Mouse (Mus musculus): Measurements from ENCODE around the gene Ccdc9b.
A peak's percentile ranks its signal among the peaks of the same experiment; 100 is the strongest.

Gene Ccdc9b

GRCm38 (mm10) chr2:118749341-118749884, 13.0 kb downstream of the Ccdc9b start:
- DNase-seq (ENCODE audit: low spot score in 2 of 2) = no peak

- no peak for DNase-seq (ENCODE audit: low spot score in 2 of 2)
These were observed 15.0 kb downstream of the Ccdc9b start for GRCm38 (mm10) chr2:118747301-118747960.

- DNase-seq (ENCODE audit: low spot score in 2 of 2) = no peak
These were observed 16.3 kb downstream of the Ccdc9b start for GRCm38 (mm10) chr2:118745915-118746901.

- DNase-seq (ENCODE audit: low spot score in 2 of 2) = peak; percentile 84 to 91
These were observed 17.1 kb downstream of the Ccdc9b start, which contains the start of gene Inafm2 for GRCm38 (mm10) chr2:118745232-118745884. TSS of gene Inafm2 (plus strand) at chr2:118745758.

- no peak for DNase-seq (ENCODE audit: low spot score in 2 of 2)
These were observed 17.8 kb downstream of the Ccdc9b start for GRCm38 (mm10) chr2:118744621-118745020.

- DNase-seq (ENCODE audit: low spot score in 2 of 2) = peak in 1 of 2 experiments; percentile 59
These were observed 19.1 kb downstream of the Ccdc9b start for GRCm38 (mm10) chr2:118743261-118743943.

- DNase-seq (ENCODE audit: low spot score in 2 of 2) = peak in 1 of 2 experiments; percentile 58
These were observed 21.3 kb downstream of the Ccdc9b start for GRCm38 (mm10) chr2:118741183-118741582.

- DNase-seq (ENCODE audit: low spot score in 2 of 2) = no peak
These were observed 22.1 kb downstream of the Ccdc9b start for GRCm38 (mm10) chr2:118740341-118740740.

- DNase-seq (ENCODE audit: low spot score in 2 of 2) = no peak
These were observed 29.1 kb downstream of the Ccdc9b start for GRCm38 (mm10) chr2:118733341-118733740.

GRCm38 (mm10) chr2:118731981-118732380, 30.5 kb downstream of the Ccdc9b start:
- no peak for DNase-seq (ENCODE audit: low spot score in 2 of 2)

- DNase-seq (ENCODE audit: low spot score in 2 of 2) = peak in 1 of 2 experiments; percentile 80
These were observed 31.9 kb downstream of the Ccdc9b start for GRCm38 (mm10) chr2:118730622-118730915.

- DNase-seq (ENCODE audit: low spot score in 2 of 2) = no peak
These were observed 32.4 kb downstream of the Ccdc9b start for GRCm38 (mm10) chr2:118729816-118730621.

- DNase-seq (ENCODE audit: low spot score in 2 of 2) = no peak
These were observed 33.3 kb downstream of the Ccdc9b start for GRCm38 (mm10) chr2:118729194-118729593.

- no peak for DNase-seq (ENCODE audit: low spot score in 2 of 2)
These were observed 34.1 kb downstream of the Ccdc9b start, which contains the start of gene Plcb2 for GRCm38 (mm10) chr2:118728337-118728736. TSS of gene Plcb2 (minus strand) at chr2:118728438.

- DNase-seq (ENCODE audit: low spot score in 2 of 2) = no peak
These were observed 34.5 kb downstream of the Ccdc9b start for GRCm38 (mm10) chr2:118727911-118728310.

- DNase-seq (ENCODE audit: low spot score in 2 of 2) = no peak
These were observed 35.6 kb downstream of the Ccdc9b start for GRCm38 (mm10) chr2:118726873-118727272.

- no peak for DNase-seq (ENCODE audit: low spot score in 2 of 2)
These were observed 37.0 kb downstream of the Ccdc9b start for GRCm38 (mm10) chr2:118725511-118725910.

- no peak for DNase-seq (ENCODE audit: low spot score in 2 of 2)
These were observed 38.6 kb downstream of the Ccdc9b start for GRCm38 (mm10) chr2:118723693-118724486.

GRCm38 (mm10) chr2:118716677-118717076, 45.8 kb downstream of the Ccdc9b start:
- DNase-seq (ENCODE audit: low spot score in 2 of 2) = no peak

- DNase-seq (ENCODE audit: low spot score in 2 of 2) = peak in 1 of 2 experiments; percentile 75
These were observed 48.2 kb downstream of the Ccdc9b start for GRCm38 (mm10) chr2:118714230-118714629.
